Mouse (Mus musculus): ENCODE data around the gene Trpm3.

The Trpm3 gene

DNA sequence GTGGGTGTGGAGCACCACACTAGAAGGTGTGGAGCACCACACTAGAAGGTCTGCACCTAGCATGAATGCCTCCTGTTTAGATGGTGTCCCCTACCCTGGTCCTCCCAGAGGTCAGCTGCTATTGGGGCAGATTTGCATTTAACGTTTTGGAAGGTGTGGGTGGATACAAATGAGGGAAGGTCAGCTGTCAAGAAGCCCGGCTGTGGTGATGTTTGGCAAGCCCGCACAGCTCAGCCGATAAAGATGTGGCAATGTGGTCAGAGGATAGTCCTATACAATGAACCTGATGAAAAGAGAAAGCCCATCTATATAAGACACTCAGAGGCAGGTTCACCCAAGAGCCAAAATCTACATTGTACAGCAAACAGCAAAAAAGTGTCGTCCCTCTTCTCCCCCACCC, 895.3 kb downstream of the Trpm3 start:
- no peak for DNase-seq (ENCODE audit: low read depth, low spot score)

DNA sequence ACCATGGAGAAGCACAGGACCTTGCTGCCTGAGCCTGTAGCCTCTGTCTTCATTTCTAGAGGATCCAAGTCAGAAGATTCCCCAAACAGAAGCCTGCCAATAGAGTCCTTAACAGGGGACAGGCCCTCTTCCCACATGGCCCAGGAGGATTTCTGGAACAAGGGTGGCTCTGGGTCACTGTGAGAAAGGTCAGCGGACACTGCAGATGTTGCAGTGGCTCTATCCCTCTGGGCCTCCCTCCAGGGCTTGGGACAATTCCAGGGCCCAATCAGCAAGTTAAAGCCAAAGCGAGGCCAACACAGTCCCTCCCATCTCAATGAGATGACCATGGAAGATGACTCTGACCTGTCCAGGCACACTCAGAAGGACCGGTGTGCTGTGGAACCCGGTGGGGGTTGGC, 896.1 kb downstream of the Trpm3 start:
- DNase-seq (ENCODE audit: low read depth, low spot score): no peak

- no peak for DNase-seq (ENCODE audit: low read depth, low spot score)
Measured at GRCm38 (mm10) chr19:23035786-23036185, 896.9 kb downstream of the Trpm3 start.

- peak; percentile 76 for DNase-seq (ENCODE audit: low read depth, low spot score)
Measured at GRCm38 (mm10) chr19:23036782-23037477, 898.1 kb downstream of the Trpm3 start.

- peak; percentile 83 for DNase-seq (ENCODE audit: low read depth, low spot score)
Measured at GRCm38 (mm10) chr19:23037499-23037898, 898.7 kb downstream of the Trpm3 start.

DNA sequence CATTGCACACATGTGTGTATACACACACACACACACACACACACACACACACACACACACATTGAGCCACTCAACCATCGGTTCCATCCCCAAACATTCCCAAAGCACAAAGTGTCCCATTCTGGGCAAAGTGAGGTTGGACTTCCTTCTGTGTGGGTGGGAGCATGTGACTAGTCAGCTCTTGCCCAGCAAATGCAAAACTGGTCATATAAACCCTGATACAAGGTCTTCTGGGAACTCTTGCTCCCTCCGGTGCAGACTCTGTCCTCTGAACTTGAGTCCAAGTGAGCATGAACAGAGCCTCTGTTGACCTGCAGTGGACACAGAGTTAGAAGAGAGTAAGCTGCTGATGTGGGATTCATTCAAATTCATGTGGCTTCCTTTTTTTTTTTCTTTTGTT, 899.5 kb downstream of the Trpm3 start:
- no peak for DNase-seq (ENCODE audit: low read depth, low spot score)

GRCm38 (mm10) chr19:23041483-23042167, 902.8 kb downstream of the Trpm3 start:
- peak; percentile 76 for DNase-seq (ENCODE audit: low read depth, low spot score)

DNA sequence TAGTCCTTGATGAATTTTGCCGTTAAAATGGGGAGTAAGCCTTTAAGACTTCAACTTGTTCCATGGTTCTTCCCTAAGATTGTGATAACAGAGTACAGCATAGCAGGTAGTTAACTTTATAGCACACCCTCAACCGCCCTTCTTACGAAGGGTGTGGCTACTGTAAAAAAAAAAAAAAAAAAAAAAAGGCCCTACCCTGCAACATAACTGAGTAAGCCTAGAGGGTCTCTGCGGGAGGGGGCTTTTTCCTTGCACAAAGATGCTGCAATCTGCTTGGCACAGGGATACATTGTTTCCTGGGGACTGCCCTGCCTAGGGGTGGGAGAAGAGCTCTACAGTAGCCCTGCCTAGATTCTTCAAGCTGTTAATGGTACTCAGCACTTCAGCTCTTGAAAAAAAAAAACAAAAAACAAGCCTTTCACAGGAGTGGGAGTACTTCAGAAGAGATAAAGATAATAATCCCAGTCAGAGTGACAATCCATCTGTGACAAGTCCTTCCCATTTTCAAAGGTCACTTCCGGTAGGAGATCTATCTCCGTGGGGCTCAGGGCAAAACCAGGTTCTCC, 903.4 kb downstream of the Trpm3 start:
- peak; percentile 56 for DNase-seq (ENCODE audit: low read depth, low spot score)

DNA sequence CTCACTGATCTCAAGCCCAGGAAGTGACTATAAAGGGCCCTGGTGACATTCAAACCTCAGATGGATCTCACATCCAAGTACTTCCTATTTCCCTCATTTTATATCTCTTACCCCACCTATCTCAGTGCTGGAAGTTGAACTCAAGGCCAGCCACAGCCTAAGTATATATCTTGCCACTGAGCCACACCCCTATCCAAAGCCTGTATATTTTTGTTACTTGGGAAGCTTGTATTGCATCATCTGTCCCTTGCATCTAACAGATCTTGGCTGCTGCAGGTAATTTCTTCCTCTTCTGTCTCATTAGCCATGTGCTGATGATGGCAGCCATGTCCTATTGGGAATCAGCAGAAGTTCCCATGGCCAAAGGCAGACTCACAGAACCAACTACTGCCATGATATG, 904.9 kb downstream of the Trpm3 start:
- no peak for DNase-seq (ENCODE audit: low read depth, low spot score)
